Mouse (Mus musculus) c-Kit-positive CD71-positive TER-119-positive erythroid progenitor cells, embryonic 14.5 days (primary cell): ENCODE measurements at regions not wholly inside any gene's neighbourhood (a gene's known extent, or its start where the extent isn't known, plus 50 kb on each side); places are given as distances from the start of the nearest gene placed in this dataset.

Experiments
- DNase-seq: peaks from one replicate; pipeline ENCODE4 v3.0.0-alpha.2; 2013; ENCODE audit warnings: low spot score

GRCm38 (mm10) chr1:72000741-72001140 is 211.4 kb downstream of the Mreg start:
- DNase-seq = no peak

- no peak for DNase-seq
Observed at GRCm38 (mm10) chr1:71996828-71997227, 215.3 kb downstream of the Mreg start.

- no peak for DNase-seq
Observed at GRCm38 (mm10) chr1:71996234-71996619, 215.9 kb downstream of the Mreg start.

GRCm38 (mm10) chr1:71995573-71996233 is 216.4 kb downstream of the Mreg start:
- DNase-seq = no peak

GRCm38 (mm10) chr1:71990936-71991335 is 221.2 kb downstream of the Mreg start:
- DNase-seq = no peak

GRCm38 (mm10) chr1:71988086-71988485 is 224.0 kb downstream of the Mreg start:
- no peak for DNase-seq

- DNase-seq = no peak
Observed at GRCm38 (mm10) chr1:71986047-71986446, 226.1 kb downstream of the Mreg start.

- DNase-seq = no peak
Observed at GRCm38 (mm10) chr1:71983786-71984185, 228.3 kb downstream of the Mreg start.

- no peak for DNase-seq
Observed at GRCm38 (mm10) chr1:71982423-71983262, 229.5 kb downstream of the Mreg start.

- DNase-seq = no peak
Observed at GRCm38 (mm10) chr1:71980624-71981023, 231.5 kb downstream of the Mreg start.

GRCm38 (mm10) chr1:71979261-71979660 is 232.8 kb downstream of the Mreg start:
- no peak for DNase-seq

- DNase-seq = no peak
Observed at GRCm38 (mm10) chr1:71977361-71977760, 234.7 kb downstream of the Mreg start.

GRCm38 (mm10) chr1:71974715-71975114 is 237.4 kb downstream of the Mreg start:
- DNase-seq = no peak

GRCm38 (mm10) chr1:71971943-71972342 is 240.2 kb downstream of the Mreg start:
- no peak for DNase-seq

GRCm38 (mm10) chr1:71970771-71971170 is 241.3 kb downstream of the Mreg start:
- no peak for DNase-seq

- DNase-seq = no peak
Observed at GRCm38 (mm10) chr1:71967574-71968104, 244.5 kb downstream of the Mreg start.

- no peak for DNase-seq
Observed at GRCm38 (mm10) chr1:71964450-71965126, 247.5 kb downstream of the Mreg start.

GRCm38 (mm10) chr1:71956940-71957339 is 255.2 kb downstream of the Mreg start:
- no peak for DNase-seq

GRCm38 (mm10) chr1:71955331-71955730 is 256.8 kb downstream of the Mreg start:
- DNase-seq = no peak

- DNase-seq = no peak
Observed at GRCm38 (mm10) chr1:71953292-71953691, 258.8 kb downstream of the Mreg start.

- DNase-seq = no peak
Observed at GRCm38 (mm10) chr1:71949549-71949948, 262.6 kb downstream of the Mreg start.

GRCm38 (mm10) chr1:71948686-71949085 is 263.4 kb downstream of the Mreg start:
- no peak for DNase-seq

- DNase-seq = no peak
Observed at GRCm38 (mm10) chr1:71947506-71947905, 264.6 kb downstream of the Mreg start.
